Mouse (Mus musculus): Measurements from ENCODE around the gene Ccnt1. TPM values are rescaled to one million over a fixed set of nuclear protein-coding genes. Genes with fewer than 3 reads are reported as not detected.

Ccnt1 gene
- polyA plus RNA-seq, 1 experiment from 2014 or later, result 62.0 TPM

Small RNA genes within 50 kb of the gene (microRNA-seq; reads per million reads assigned to microRNA genes)
- 0.90 reads per million for gene Mir1291

Other genes starting within 250 kb of the Ccnt1 start
- not detected in 2 replicates for gene Olfr284, start 229.9 kb downstream of the Ccnt1 start, polyA plus RNA-seq (2016; fragmentation: Nextera tagmentation; extraction: Ambion mirVana)
- not detected in 2 replicates for gene Olfr283, start 190.0 kb downstream of the Ccnt1 start, polyA plus RNA-seq (2016; fragmentation: Nextera tagmentation; extraction: Ambion mirVana)
- not detected in 2 replicates for gene Olfr282, start 139.7 kb downstream of the Ccnt1 start, polyA plus RNA-seq (2016; fragmentation: Nextera tagmentation; extraction: Ambion mirVana)
- not detected in 2 replicates for gene Olfr281, start 118.3 kb downstream of the Ccnt1 start, polyA plus RNA-seq (2016; fragmentation: Nextera tagmentation; extraction: Ambion mirVana)
- not detected in 2 replicates for gene OR5BS1P, start 101.0 kb downstream of the Ccnt1 start, polyA plus RNA-seq (2016; fragmentation: Nextera tagmentation; extraction: Ambion mirVana)
- 0.49 TPM in 1 of 2 replicates, not detected in the other for gene Lalba, start 88.2 kb downstream of the Ccnt1 start, polyA plus RNA-seq (2016; fragmentation: Nextera tagmentation; extraction: Ambion mirVana)
- not detected in 2 replicates for gene Olfr279, start 78.5 kb downstream of the Ccnt1 start, polyA plus RNA-seq (2016; fragmentation: Nextera tagmentation; extraction: Ambion mirVana)
- gene Kansl2, start 36.7 kb downstream of the Ccnt1 start, polyA plus RNA-seq (2016; fragmentation: Nextera tagmentation; extraction: Ambion mirVana), result 144 and 145 TPM in 2 replicates
- 0.29 TPM in 1 of 2 replicates, not detected in the other for gene 4930415O20Rik, start 81 bp upstream of the Ccnt1 start, polyA plus RNA-seq (2016; fragmentation: Nextera tagmentation; extraction: Ambion mirVana)
- gene Adcy6, start 39.2 kb upstream of the Ccnt1 start, polyA plus RNA-seq (2016; fragmentation: Nextera tagmentation; extraction: Ambion mirVana), result 9.4 and 11.9 TPM in 2 replicates
- gene Cacnb3, start 59.9 kb upstream of the Ccnt1 start, polyA plus RNA-seq (2016; fragmentation: Nextera tagmentation; extraction: Ambion mirVana), result 19.9 and 21.7 TPM in 2 replicates
- 27.3 and 28.5 TPM in 2 replicates for gene Ddx23, start 92.0 kb upstream of the Ccnt1 start, polyA plus RNA-seq (2016; fragmentation: Nextera tagmentation; extraction: Ambion mirVana)
- gene Rnd1, start 106.5 kb upstream of the Ccnt1 start, polyA plus RNA-seq (2016; fragmentation: Nextera tagmentation; extraction: Ambion mirVana), result 1.8 and 2.2 TPM in 2 replicates
- gene Ccdc65, start 137.3 kb upstream of the Ccnt1 start, polyA plus RNA-seq (2016; fragmentation: Nextera tagmentation; extraction: Ambion mirVana), result 0.86 and 0.90 TPM in 2 replicates
- gene Fkbp11, start 157.3 kb upstream of the Ccnt1 start, polyA plus RNA-seq (2016; fragmentation: Nextera tagmentation; extraction: Ambion mirVana), result 16.7 and 17.1 TPM in 2 replicates
- 42.1 and 42.5 TPM in 2 replicates for gene Arf3, start 192.3 kb upstream of the Ccnt1 start, polyA plus RNA-seq (2016; fragmentation: Nextera tagmentation; extraction: Ambion mirVana)
- gene Wnt10b, start 207.2 kb upstream of the Ccnt1 start, polyA plus RNA-seq (2016; fragmentation: Nextera tagmentation; extraction: Ambion mirVana), result 0.12 and 0.33 TPM in 2 replicates
- gene Wnt1, start 218.9 kb upstream of the Ccnt1 start, polyA plus RNA-seq (2016; fragmentation: Nextera tagmentation; extraction: Ambion mirVana), result 0.49 and 1.3 TPM in 2 replicates
- 0.10 TPM in 1 of 2 replicates, not detected in the other for gene Ddn, start 238.6 kb upstream of the Ccnt1 start, polyA plus RNA-seq (2016; fragmentation: Nextera tagmentation; extraction: Ambion mirVana)

Measured in forebrain, embryonic 10.5 days (tissue).